Mouse (Mus musculus): Measurements from ENCODE around the gene Lsm2. TPM values are rescaled to one million over a fixed set of nuclear protein-coding genes. Genes with fewer than 3 reads are reported as not detected.

Gene Lsm2
- 106 and 129 TPM in 2 replicates for polyA plus RNA-seq (2012; rRNA removed)

GRCm38 (mm10) chr17:34981690-34982180 lies at the start of gene Lsm2:
Gene Lsm2, plus strand, starts transcription at chr17:34981862.

GRCm38 (mm10) chr17:34959130-34959778 lies 22.4 kb upstream of the Lsm2 start, which contains the start of gene Hspa1b:
Gene Hspa1b, minus strand, starts transcription at chr17:34959238.

DNA sequence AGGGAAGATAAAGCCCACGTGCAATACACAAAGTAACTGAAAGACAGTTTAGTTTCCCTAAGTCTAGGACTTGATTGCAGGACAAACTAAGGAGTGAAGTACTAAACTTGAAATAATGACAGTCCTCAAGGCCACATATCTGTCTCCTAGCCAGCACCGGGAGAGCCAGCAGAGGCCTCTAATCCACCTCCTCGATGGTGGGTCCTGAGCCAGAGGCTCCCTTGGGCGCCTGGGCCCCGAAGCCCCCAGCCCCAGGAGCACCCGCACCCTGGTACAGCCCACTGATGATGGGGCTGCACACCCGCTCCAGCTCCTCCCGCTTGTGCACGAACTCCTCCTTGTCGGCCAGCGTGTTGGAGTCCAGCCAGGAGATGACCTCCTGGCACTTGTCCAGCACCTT lies 11.8 kb upstream of the Lsm2 start, which contains the start of gene Gm20481:
Gene Gm20481, plus strand, starts transcription at position 91 of the 400 bp plus-strand sequence.

GRCm38 (mm10) chr17:34972069-34972749 lies 9.5 kb upstream of the Lsm2 start, which contains the start of the genes Hspa1a and Hspa1l:
Gene Hspa1a, minus strand, starts transcription at chr17:34972156.
Gene Hspa1l, plus strand, starts transcription at chr17:34972703.

DNA sequence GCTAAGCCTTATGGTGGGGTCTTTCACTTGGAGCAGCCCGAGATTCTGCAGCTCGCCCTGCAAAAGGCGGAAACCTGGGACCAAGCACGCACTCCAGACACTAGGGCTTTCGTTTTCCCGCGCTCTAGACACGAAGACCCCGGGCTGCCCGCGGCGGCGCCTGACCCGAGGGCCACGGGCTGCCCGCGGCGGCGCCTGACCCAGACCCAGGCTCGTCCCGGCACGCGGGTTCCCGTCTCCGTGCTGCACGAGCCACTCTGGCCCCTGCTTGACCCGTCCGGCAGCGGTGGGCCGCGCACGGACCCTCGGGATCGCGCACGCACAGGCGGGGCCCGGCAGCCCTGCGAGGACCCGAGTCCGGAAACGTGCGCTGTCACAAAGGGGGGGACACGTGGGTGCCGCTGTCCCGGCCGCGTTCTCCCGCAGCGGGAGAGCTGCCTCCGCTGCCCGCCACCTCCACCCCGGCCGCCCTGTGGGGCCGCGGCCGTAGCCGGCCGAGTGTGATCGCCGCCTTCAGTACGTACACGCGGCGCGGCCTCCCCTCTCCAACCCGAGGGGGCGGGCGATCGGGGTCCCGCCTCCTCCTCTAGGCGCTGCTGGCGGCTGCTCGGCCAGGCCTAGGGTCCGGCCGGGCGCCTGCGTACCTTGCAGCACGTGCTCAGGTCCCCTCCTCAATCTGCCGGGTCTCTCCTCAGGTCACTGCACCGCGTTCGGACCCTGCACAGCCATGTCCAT lies 19.2 kb downstream of the Lsm2 start, which contains the start of gene Vars:
Gene Vars, plus strand, starts transcription at position 271 of the 735 bp plus-strand sequence.

DNA sequence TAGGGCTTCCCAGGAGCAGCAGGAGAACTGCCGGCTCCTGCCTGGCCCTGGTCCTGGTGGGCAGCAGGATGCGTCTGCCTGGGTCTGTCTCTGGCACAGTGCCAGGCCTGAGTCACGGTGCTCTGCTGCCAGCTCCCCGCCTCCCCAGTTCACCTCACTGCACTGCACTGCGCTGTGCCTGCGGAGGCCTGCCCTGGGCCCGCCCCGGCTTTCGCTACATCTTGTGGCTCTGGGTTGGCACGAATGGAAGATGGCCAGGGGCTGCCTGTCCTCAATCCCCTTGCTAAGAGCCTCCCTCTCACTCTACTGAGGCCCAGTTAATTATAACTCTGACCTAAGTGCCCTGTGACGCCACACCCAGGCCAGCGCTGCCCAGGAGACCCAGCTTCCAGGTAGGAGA lies 34.7 kb downstream of the Lsm2 start, which contains the start of gene Vwa7:
Gene Vwa7, plus strand, starts transcription at position 204 of the 400 bp plus-strand sequence.

DNA sequence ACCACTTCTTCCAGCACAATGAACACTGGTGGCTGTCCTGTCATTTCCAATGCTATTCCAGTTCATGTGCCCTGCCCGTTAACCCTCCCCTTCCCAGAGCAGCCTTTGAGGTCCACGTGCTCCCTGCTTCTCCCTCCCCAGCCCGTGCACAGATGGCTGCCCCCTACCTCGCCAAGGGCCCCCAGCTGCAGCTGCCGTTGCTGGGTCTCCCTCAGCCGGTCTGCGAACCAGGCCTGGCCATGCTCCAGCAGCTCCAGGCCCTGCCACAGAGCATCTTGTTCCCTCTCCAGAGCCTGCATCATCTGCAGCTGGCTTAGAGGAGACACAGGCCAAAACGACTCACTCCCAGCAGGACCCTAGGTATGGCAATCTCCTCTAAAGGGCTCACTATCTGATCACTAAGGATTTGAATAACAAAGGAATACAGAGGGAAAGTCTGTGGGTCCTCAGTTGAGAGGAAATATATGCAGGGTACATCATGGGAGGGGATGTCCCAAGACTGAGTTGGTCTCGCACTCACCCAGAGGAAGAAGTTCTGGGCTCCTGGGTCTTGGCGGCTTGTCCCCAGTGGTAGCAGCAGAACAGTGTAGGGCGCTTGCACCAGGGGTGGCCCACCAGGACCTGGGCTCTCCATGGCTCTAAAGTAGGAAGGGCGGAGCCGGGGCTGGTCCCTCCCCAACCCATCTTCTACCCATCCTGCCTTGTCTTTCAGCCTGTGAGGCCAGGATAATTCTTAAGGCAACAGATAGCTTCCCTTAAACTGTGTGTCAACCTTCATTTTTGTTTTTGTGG lies 45.8 kb downstream of the Lsm2 start, which contains the start of gene Sapcd1:
Gene Sapcd1, minus strand, starts transcription at position 740 of the 792 bp plus-strand sequence.

Other genes starting within 250 kb of the Lsm2 start
- gene C4b, start 238.0 kb upstream of the Lsm2 start, polyA plus RNA-seq (2012; rRNA removed): 2.5 and 3.3 TPM in 2 replicates
- gene Cyp21a1, start 177.3 kb upstream of the Lsm2 start, polyA plus RNA-seq (2012; rRNA removed): 0.03 TPM in 1 of 2 replicates, not detected in the other
- gene Stk19, start 144.9 kb upstream of the Lsm2 start, polyA plus RNA-seq (2012; rRNA removed): 15.6 and 17.8 TPM in 2 replicates
- 22.0 and 28.0 TPM in 2 replicates for gene Dxo, start 144.8 kb upstream of the Lsm2 start, polyA plus RNA-seq (2012; rRNA removed)
- 19.0 and 22.2 TPM in 2 replicates for gene Skiv2l, start 131.7 kb upstream of the Lsm2 start, polyA plus RNA-seq (2012; rRNA removed)
- gene Nelfe, start 131.5 kb upstream of the Lsm2 start, polyA plus RNA-seq (2012; rRNA removed): 43.8 and 44.0 TPM in 2 replicates
- gene Cfb, start 119.3 kb upstream of the Lsm2 start, polyA plus RNA-seq (2012; rRNA removed): 157 and 169 TPM in 2 replicates
- gene Zbtb12, start 102.4 kb upstream of the Lsm2 start, polyA plus RNA-seq (2012; rRNA removed): 5.7 and 6.1 TPM in 2 replicates
- gene Gm20547, start 99.8 kb upstream of the Lsm2 start, polyA plus RNA-seq (2012; rRNA removed): not detected in 2 replicates
- 14.2 and 18.4 TPM in 2 replicates for gene C2, start 83.6 kb upstream of the Lsm2 start, polyA plus RNA-seq (2012; rRNA removed)
- 27.3 and 28.0 TPM in 2 replicates for gene Ehmt2, start 83.4 kb upstream of the Lsm2 start, polyA plus RNA-seq (2012; rRNA removed)
- gene Slc44a4, start 67.4 kb upstream of the Lsm2 start, polyA plus RNA-seq (2012; rRNA removed): 1.1 and 1.3 TPM in 2 replicates
- gene Neu1, start 50.6 kb upstream of the Lsm2 start, polyA plus RNA-seq (2012; rRNA removed): 8.4 and 10.5 TPM in 2 replicates
- gene Hspa1b, start 22.6 kb upstream of the Lsm2 start, polyA plus RNA-seq (2012; rRNA removed): 1.1 and 1.3 TPM in 2 replicates
- not detected in 2 replicates for gene Gm20481, start 11.9 kb upstream of the Lsm2 start, polyA plus RNA-seq (2012; rRNA removed)
- gene Hspa1a, start 9.7 kb upstream of the Lsm2 start, polyA plus RNA-seq (2012; rRNA removed): 0.58 and 0.67 TPM in 2 replicates
- gene Hspa1l, start 9.2 kb upstream of the Lsm2 start, polyA plus RNA-seq (2012; rRNA removed): 0.02 TPM in 2 replicates
- gene Vars, start 19.1 kb downstream of the Lsm2 start, polyA plus RNA-seq (2012; rRNA removed): 58.0 and 65.7 TPM in 2 replicates
- gene Vwa7, start 34.7 kb downstream of the Lsm2 start, polyA plus RNA-seq (2012; rRNA removed): 0.12 and 0.20 TPM in 2 replicates
- 2.0 TPM in 2 replicates for gene Sapcd1, start 46.2 kb downstream of the Lsm2 start, polyA plus RNA-seq (2012; rRNA removed)
- 3.3 and 4.1 TPM in 2 replicates for gene Msh5, start 64.9 kb downstream of the Lsm2 start, polyA plus RNA-seq (2012; rRNA removed)
- gene Clic1, start 68.1 kb downstream of the Lsm2 start, polyA plus RNA-seq (2012; rRNA removed): 70.1 and 85.9 TPM in 2 replicates
- 11.1 and 13.5 TPM in 2 replicates for gene Ddah2, start 77.2 kb downstream of the Lsm2 start, polyA plus RNA-seq (2012; rRNA removed)
- 0.21 and 0.24 TPM in 2 replicates for gene Ly6g6c, start 83.5 kb downstream of the Lsm2 start, polyA plus RNA-seq (2012; rRNA removed)
- gene Mpig6b, start 84.3 kb downstream of the Lsm2 start, polyA plus RNA-seq (2012; rRNA removed): 1.8 and 2.7 TPM in 2 replicates
- gene Ly6g6e, start 95.0 kb downstream of the Lsm2 start, polyA plus RNA-seq (2012; rRNA removed): 0.03 and 0.15 TPM in 2 replicates
- 0.66 and 0.76 TPM in 2 replicates for gene Ly6g6d, start 96.2 kb downstream of the Lsm2 start, polyA plus RNA-seq (2012; rRNA removed)
- gene Ly6g6f, start 103.7 kb downstream of the Lsm2 start, polyA plus RNA-seq (2012; rRNA removed): 4.6 TPM in 2 replicates
- gene Abhd16a, start 107.4 kb downstream of the Lsm2 start, polyA plus RNA-seq (2012; rRNA removed): 25.1 and 29.0 TPM in 2 replicates
- gene Ly6g5c, start 126.4 kb downstream of the Lsm2 start, polyA plus RNA-seq (2012; rRNA removed): not detected in 2 replicates
- gene Ly6g5b, start 133.6 kb downstream of the Lsm2 start, polyA plus RNA-seq (2012; rRNA removed): 0.42 and 0.67 TPM in 2 replicates
- gene Gpank1, start 139.6 kb downstream of the Lsm2 start, polyA plus RNA-seq (2012; rRNA removed): 9.1 and 10.2 TPM in 2 replicates
- 76.9 and 86.4 TPM in 2 replicates for gene Csnk2b, start 140.2 kb downstream of the Lsm2 start, polyA plus RNA-seq (2012; rRNA removed)
- 1.2 and 1.6 TPM in 2 replicates for gene D17H6S53E, start 144.5 kb downstream of the Lsm2 start, polyA plus RNA-seq (2012; rRNA removed)
- gene Apom, start 150.2 kb downstream of the Lsm2 start, polyA plus RNA-seq (2012; rRNA removed): 296 and 349 TPM in 2 replicates
- 40.6 and 45.5 TPM in 2 replicates for gene Bag6, start 153.3 kb downstream of the Lsm2 start, polyA plus RNA-seq (2012; rRNA removed)
- 48.0 and 59.1 TPM in 2 replicates for gene Prrc2a, start 183.0 kb downstream of the Lsm2 start, polyA plus RNA-seq (2012; rRNA removed)
- gene Aif1, start 194.2 kb downstream of the Lsm2 start, polyA plus RNA-seq (2012; rRNA removed): 9.0 and 9.2 TPM in 2 replicates
- gene Lst1, start 206.6 kb downstream of the Lsm2 start, polyA plus RNA-seq (2012; rRNA removed): 21.0 and 28.7 TPM in 2 replicates
- gene Ltb, start 212.6 kb downstream of the Lsm2 start, polyA plus RNA-seq (2012; rRNA removed): 0.53 and 0.76 TPM in 2 replicates
- 0.33 and 0.48 TPM in 2 replicates for gene Tnf, start 220.1 kb downstream of the Lsm2 start, polyA plus RNA-seq (2012; rRNA removed)
- gene Lta, start 223.5 kb downstream of the Lsm2 start, polyA plus RNA-seq (2012; rRNA removed): 0.03 and 0.09 TPM in 2 replicates
- 0.10 TPM in 1 of 2 replicates, not detected in the other for gene Gm16181, start 239.0 kb downstream of the Lsm2 start, polyA plus RNA-seq (2012; rRNA removed)

Data from liver, embryonic 14 days (tissue).